Mouse (Mus musculus) heart, adult 2 months (tissue): Measurements from ENCODE around the gene Cblb. TPM values are rescaled to one million over a fixed set of nuclear protein-coding genes. Genes with fewer than 3 reads are reported as not detected.

Experiments
- DNase-seq, 2 experiments: peaks; one replicate each; pipeline ENCODE4 v3.0.0; 2021
- H3K27ac ChIP-seq: fragments of 200-600 bp; 2 replicates; pipeline ENCODE4 v1.8.1; 2022
- H3K27me3 ChIP-seq: fragments of 200-500 bp; 2 replicates; pipeline ENCODE4 v1.6.1; 2012; ENCODE audit warnings: mild to moderate bottlenecking, low read length, inconsistent platforms, mixed read lengths; ENCODE audit not compliant: control insufficient read depth, insufficient read depth
- H3K36me3 ChIP-seq: fragments of 200-500 bp; 2 replicates; pipeline ENCODE4 v1.6.1; 2012; ENCODE audit warnings: low read length, inconsistent platforms; ENCODE audit not compliant: control insufficient read depth, insufficient read depth
- H3K4me1 ChIP-seq: fragments of 200-500 bp; 2 replicates; pipeline ENCODE4 v1.6.1; 2011; ENCODE audit warnings: low read length; ENCODE audit not compliant: control insufficient read depth, insufficient read depth
- H3K4me3 ChIP-seq: fragments of 200-600 bp; 2 replicates; pipeline ENCODE4 v1.8.1; 2022
- H3K79me2 ChIP-seq: fragments of 200-500 bp; replicated peaks from 2 replicates; pipeline ENCODE4 v1.6.1; 2012; ENCODE audit warnings: mild to moderate bottlenecking, inconsistent platforms, low read length, moderate library complexity, mixed read lengths; ENCODE audit not compliant: control insufficient read depth, insufficient read depth
- H3K9ac ChIP-seq: fragments of 200-500 bp; 2 replicates; pipeline ENCODE4 v1.6.1; 2012; ENCODE audit warnings: low read depth, mild to moderate bottlenecking, control low read depth, inconsistent platforms, low read length, mixed read lengths
- CTCF ChIP-seq: fragments of 200-600 bp; IDR thresholded peaks from 2 replicates; pipeline ENCODE4 v1.8.1; 2022; ENCODE audit warnings: antibody characterized with exemption, mild to moderate bottlenecking, moderate library complexity
- EP300 ChIP-seq: fragments of 200-500 bp; IDR thresholded peaks from 2 replicates; pipeline ENCODE4 v1.6.1; 2011; ENCODE audit warnings: low read depth, low read length, control low read depth; ENCODE audit not compliant: insufficient read depth
- POLR2A ChIP-seq: fragments of 200-500 bp; IDR thresholded peaks from 2 replicates; pipeline ENCODE4 v1.6.1; 2011; ENCODE audit warnings: mild to moderate bottlenecking, low read depth, low read length, control low read depth; ENCODE audit not compliant: insufficient read depth
- WGBS: fragments of 180-500 bp; shearing (Covaris S2); methylation state at CpG from one replicate; pipeline ENCODE4 v1.1.7; 2018; 5-methylcytosine and 5-hydroxymethylcytosine counted together
- intact Hi-C: fragments of 180-260 bp; cut with DNase I; formaldehyde crosslinking; loops from one replicate; pipeline ENCODE4 v1.15.1; 2025
- polyA plus RNA-seq: library from polyadenylated mRNA; depleted of rRNA; stranded (reverse); fragments of >200 nt; gene quantifications from 2 replicates; pipeline ENCODE4 v1.2.3, GENCODE M21; 2012
- total RNA-seq, 2 experiments: library from RNA; stranded (reverse); gene quantifications; 2 replicates each; pipeline ENCODE4 v1.2.3; 2021

The Cblb gene
- total and polyA plus RNA-seq, 3 experiments = 7.5 to 14.0 (median 13.6) TPM

DNA sequence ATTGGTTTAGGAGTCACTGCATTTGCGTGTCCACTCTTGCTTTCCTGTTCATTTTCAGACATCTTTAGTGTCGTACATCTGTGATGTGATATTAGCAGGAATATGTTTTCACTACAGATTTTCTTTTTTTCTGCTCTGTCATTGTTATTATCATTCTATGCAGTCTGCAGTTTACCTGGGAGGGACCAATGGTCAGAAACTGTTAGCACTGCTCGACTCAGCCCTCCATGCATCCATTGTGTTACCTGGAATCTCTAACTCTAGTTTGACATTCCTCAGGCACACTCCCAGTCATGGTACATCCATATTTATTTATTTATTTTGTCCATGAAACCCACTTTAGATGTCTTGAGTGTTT lies 37.5 kb downstream of the Cblb start:
- Histone ChIP-seq H3K79me2 (peaks cover 2% of the 10 kb centered on the region; the same call in 1 of the 2 replicates), H3K27ac (no peak overlapping the region), H3K27me3 (no peaks in the 10 kb centered on the region), H3K36me3 (peaks cover 15% of the 10 kb centered on the region; the same call in 1 of the 2 replicates), H3K4me3 (no peak overlapping the region), H3K9ac (no peak overlapping the region), H3K4me1 (peaks cover 16% of the 10 kb centered on the region)
- 98% methylated on average over 3 of the region's 3 CpGs for WGBS
- DNase-seq = no peak
- intact Hi-C loops = no loop called here
- TF ChIP-seq CTCF (no peak), POLR2A (no peak), EP300 (no peak)

DNA sequence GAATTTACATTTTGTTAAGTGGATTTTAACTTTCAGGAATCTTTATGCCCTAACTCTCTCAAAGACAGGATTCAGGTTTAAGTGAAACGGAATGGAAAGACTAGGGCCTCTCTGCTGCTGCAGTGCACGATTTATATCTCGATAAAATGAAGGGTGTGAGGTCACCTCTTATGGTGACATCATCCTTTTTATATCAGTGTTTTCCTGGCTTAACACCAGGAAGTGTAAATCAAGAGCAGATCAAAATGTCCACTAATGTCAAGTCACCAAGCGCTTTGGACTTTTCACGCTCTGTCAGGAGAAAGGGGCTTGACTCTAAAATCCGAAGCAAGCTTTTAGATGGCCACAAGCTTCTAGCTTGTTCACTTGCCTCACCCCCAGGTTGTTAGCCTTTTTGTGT lies 38.6 kb downstream of the Cblb start:
- 60% methylated on average over 6 of the region's 6 CpGs for WGBS
- Histone ChIP-seq H3K79me2 (peaks cover 3% of the 10 kb centered on the region), H3K36me3 (peaks cover 13% of the 10 kb centered on the region; the same call in 1 of the 2 replicates), H3K4me3 (no peak overlapping the region), H3K4me1 (peaks cover 13% of the 10 kb centered on the region), H3K27ac (peak overlapping the region; percentile 48), H3K9ac (no peak overlapping the region), H3K27me3 (no peaks in the 10 kb centered on the region)
- DNase-seq = no peak
- TF ChIP-seq EP300 = no peak
- no peak for TF ChIP-seq POLR2A
- no peak for TF ChIP-seq CTCF
- intact Hi-C loops = no loop called here

- no peak overlapping the region for H3K9ac ChIP-seq
- WGBS = 65% methylated on average over 5 of the region's 5 CpGs
- peaks cover 3% of the 10 kb centered on the region for H3K79me2 ChIP-seq
- H3K4me1 ChIP-seq = peaks cover 10% of the 10 kb centered on the region
- H3K27ac ChIP-seq = peak overlapping the region; percentile 48
- intact Hi-C loops = no loop called here
- no peaks in the 10 kb centered on the region for H3K27me3 ChIP-seq
- no peak overlapping the region for H3K4me3 ChIP-seq
- DNase-seq = no peak
- TF ChIP-seq EP300 (no peak), POLR2A (no peak), CTCF (no peak)
- H3K36me3 ChIP-seq = peaks cover 13% of the 10 kb centered on the region; the same call in 1 of the 2 replicates
Measured at GRCm38 (mm10) chr16:52070128-52070527, 39.1 kb downstream of the Cblb start.

DNA sequence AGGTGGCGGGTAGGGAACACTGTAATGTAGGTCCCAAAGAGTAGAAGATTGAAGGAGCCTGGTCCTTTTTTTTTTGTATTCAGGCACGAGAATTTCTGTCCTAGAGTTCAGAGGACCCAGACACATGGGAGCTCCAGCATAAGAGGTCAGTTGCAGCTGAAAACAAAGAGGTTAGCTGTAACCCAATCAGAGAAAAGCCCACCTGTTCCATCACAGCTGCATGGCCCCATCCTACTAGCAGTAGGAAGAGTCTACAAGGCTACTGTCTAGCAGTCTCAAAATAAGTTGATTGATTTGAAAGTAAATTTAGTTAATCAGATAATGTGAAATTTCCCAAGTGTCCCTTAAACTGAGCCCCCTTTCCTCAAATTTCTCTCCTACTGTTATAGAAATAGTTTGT lies 40.3 kb downstream of the Cblb start:
- WGBS = 75% methylated on average over 2 of the region's 2 CpGs
- intact Hi-C loops = no loop called here
- H3K79me2 ChIP-seq = peaks cover 3% of the 10 kb centered on the region
- H3K27me3 ChIP-seq = no peaks in the 10 kb centered on the region
- H3K9ac ChIP-seq = no peak overlapping the region; the same call in 1 of the 2 replicates
- no peak for DNase-seq
- H3K4me1 ChIP-seq = peaks cover 10% of the 10 kb centered on the region
- H3K36me3 ChIP-seq = peaks cover 11% of the 10 kb centered on the region
- TF ChIP-seq CTCF (no peak), EP300 (no peak), POLR2A (no peak)
- H3K4me3 ChIP-seq = no peak overlapping the region
- peak overlapping the region; percentile 87 for H3K27ac ChIP-seq

GRCm38 (mm10) chr16:52071766-52072209 lies 40.8 kb downstream of the Cblb start:
- peak overlapping the region; percentile 2; the same call in 1 of the 2 replicates for H3K4me3 ChIP-seq
- peaks cover 6% of the 10 kb centered on the region for H3K79me2 ChIP-seq
- H3K9ac ChIP-seq = no peak overlapping the region
- peaks cover 13% of the 10 kb centered on the region for H3K4me1 ChIP-seq
- no peak for TF ChIP-seq EP300
- TF ChIP-seq POLR2A = no peak
- no peak for TF ChIP-seq CTCF
- peaks cover 12% of the 10 kb centered on the region for H3K36me3 ChIP-seq
- peak overlapping the region; percentile 87 for H3K27ac ChIP-seq
- 7% methylated on average over 6 of the region's 6 CpGs for WGBS
- no peaks in the 10 kb centered on the region for H3K27me3 ChIP-seq
- intact Hi-C loops = no loop called here
- DNase-seq = peak; percentile 45 to 77

DNA sequence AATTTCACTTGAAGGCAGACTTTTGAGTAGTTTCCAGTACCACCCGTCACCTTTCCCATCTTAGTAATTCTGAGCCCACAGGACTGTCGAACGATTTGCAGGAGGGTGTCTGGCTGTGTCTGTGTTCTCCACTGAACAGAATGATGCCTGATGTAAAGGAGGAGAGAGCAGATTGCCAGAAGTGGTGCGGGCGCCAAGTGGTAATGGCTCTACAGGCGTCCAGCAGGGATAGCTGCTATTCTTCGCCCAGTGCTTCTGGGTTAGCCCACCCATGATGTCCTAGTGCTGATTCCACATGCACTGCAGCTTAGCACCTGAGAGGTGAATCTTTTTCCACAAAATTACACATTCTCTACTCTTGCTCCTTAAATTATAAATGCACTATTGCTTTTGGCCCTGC lies 45.6 kb downstream of the Cblb start:
- H3K4me3 ChIP-seq = no peak overlapping the region
- TF ChIP-seq EP300 = no peak
- TF ChIP-seq CTCF = no peak
- no peak for TF ChIP-seq POLR2A
- peaks cover 17% of the 10 kb centered on the region for H3K36me3 ChIP-seq
- H3K9ac ChIP-seq = no peak overlapping the region
- no peak for DNase-seq
- H3K4me1 ChIP-seq = peaks cover 21% of the 10 kb centered on the region
- 79% methylated on average over 7 of the region's 7 CpGs for WGBS
- H3K27me3 ChIP-seq = no peaks in the 10 kb centered on the region
- no peak overlapping the region for H3K27ac ChIP-seq
- peaks cover 9% of the 10 kb centered on the region for H3K79me2 ChIP-seq
- intact Hi-C loops = loop anchor here (5.0 kb wide), 1 partner anchor 44 kb away; the partner anchor contains the start of gene Cblb

DNA sequence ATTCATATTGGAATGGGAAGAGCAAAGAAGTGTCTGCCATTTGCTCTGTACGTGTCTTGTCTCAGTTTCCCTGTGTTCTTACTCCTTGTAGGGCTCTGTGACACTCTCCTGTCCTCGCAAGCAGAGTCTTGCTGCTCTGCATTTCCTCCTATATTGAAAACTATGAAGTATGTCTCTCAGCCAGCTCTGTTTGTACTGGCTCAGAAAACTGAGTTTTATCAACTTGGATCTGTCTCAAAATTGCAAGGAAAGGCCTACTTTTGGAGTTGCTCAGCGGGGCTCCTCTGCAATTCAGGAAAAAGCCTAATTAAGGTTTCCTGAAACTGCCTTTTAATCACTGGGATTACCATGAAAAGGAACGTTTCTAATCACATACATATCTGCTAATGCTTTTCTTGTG lies 46.9 kb downstream of the Cblb start:
- Histone ChIP-seq H3K36me3 (peaks cover 20% of the 10 kb centered on the region), H3K4me1 (peaks cover 19% of the 10 kb centered on the region), H3K79me2 (peaks cover 9% of the 10 kb centered on the region), H3K4me3 (no peak overlapping the region), H3K9ac (no peak overlapping the region), H3K27ac (peak overlapping the region; percentile 67), H3K27me3 (no peaks in the 10 kb centered on the region)
- WGBS = 47% methylated on average over 4 of the region's 4 CpGs
- TF ChIP-seq POLR2A = no peak
- TF ChIP-seq CTCF = no peak
- no peak for TF ChIP-seq EP300
- intact Hi-C loops = loop anchor here (5.0 kb wide), 1 partner anchor 46 kb away; the partner anchor contains the start of gene Cblb
- DNase-seq = no peak
